Mouse (Mus musculus): ENCODE data around the gene Parp14.

- TF ChIP-seq POLR2AphosphoS2 (IDR thresholded peaks at IDR 0.05; ENCODE audit: insufficient read length, low read depth) (no peak), POLR2A (IDR thresholded peaks at IDR 0.05; ENCODE audit: insufficient read length, low read depth) (no peak), REST (IDR thresholded peaks at IDR 0.05; ENCODE audit: insufficient read depth, insufficient read length) (no peak), MAX (IDR thresholded peaks at IDR 0.05; ENCODE audit: low read depth) (no peak), SRF (IDR thresholded peaks at IDR 0.05; ENCODE audit: control insufficient read depth, insufficient read length, low read depth) (no peak), TCF12 (IDR thresholded peaks at IDR 0.05; ENCODE audit: insufficient read depth, poor library complexity, severe bottlenecking) (no peak), MYOD1 (IDR thresholded peaks at IDR 0.05; ENCODE audit: control insufficient read depth in 1 of 3, insufficient read length in 2 of 3, low read depth in 2 of 3) (no peak), CEBPB (IDR thresholded peaks at IDR 0.05; ENCODE audit: insufficient read depth, poor library complexity, severe bottlenecking) (no peak), MYOG (IDR thresholded peaks at IDR 0.05; ENCODE audit: control insufficient read depth in 1 of 3, insufficient read depth in 1 of 3, insufficient read length in 2 of 3, low read depth in 2 of 3) (no peak)
These were observed 3.1 kb upstream of the Parp14 start for GRCm38 (mm10) chr16:35874416-35874815.

Data from myocyte (in vitro differentiated cells).